Mouse (Mus musculus) right cerebral cortex, postnatal 4 days (tissue): ENCODE measurements at regions not wholly inside any gene's neighbourhood (a gene's known extent, or its start where the extent isn't known, plus 50 kb on each side); places are given as distances from the start of the nearest gene placed in this dataset.

Source experiments
- DNase-seq: peaks from one replicate; pipeline ENCODE4 v3.0.0-alpha.2; 2022

DNA sequence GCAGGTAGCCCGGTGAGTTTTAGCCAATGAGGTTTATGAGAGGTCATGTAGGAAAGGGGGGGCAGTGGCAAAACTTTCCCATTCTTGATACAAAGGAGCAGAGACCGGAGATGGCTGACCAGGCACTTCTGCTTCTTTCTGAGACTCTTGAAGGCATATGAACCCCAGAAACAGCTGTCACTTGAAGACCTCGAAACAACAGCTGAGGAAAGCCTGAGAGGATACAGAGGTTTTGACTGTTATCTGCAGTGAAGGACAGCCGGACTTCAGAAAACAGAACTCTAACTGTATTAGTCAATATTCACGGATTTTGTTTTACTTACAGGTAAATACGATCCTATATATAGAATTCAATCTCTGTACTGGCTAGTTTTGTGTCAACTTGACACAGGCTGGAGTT is 50.0 kb upstream of the Tiparp start:
- no peak for DNase-seq

GRCm38 (mm10) chr3:65477111-65477510 is 51.1 kb upstream of the Tiparp start:
- no peak for DNase-seq

GRCm38 (mm10) chr3:65476091-65476953 is 51.9 kb upstream of the Tiparp start:
- DNase-seq = no peak

DNA sequence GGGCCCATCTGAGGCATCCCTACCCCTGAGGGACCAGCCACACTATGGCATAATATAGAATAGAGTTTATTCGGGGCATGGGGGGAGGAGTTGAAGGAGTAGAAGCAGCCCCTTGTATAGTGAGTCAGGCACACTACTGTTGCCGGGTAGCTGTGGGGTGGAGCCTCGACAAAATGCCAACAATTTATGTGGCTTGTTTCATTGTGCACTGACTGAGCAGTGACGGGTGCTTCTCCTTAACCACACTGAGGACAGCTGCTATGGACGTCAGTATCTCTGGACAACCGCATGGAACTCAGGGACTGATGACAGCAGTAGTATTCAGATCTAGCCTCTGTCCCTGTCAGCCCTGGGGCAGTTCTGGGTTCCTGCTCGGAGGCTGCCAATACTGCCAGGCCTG is 53.6 kb upstream of the Tiparp start:
- no peak for DNase-seq

DNA sequence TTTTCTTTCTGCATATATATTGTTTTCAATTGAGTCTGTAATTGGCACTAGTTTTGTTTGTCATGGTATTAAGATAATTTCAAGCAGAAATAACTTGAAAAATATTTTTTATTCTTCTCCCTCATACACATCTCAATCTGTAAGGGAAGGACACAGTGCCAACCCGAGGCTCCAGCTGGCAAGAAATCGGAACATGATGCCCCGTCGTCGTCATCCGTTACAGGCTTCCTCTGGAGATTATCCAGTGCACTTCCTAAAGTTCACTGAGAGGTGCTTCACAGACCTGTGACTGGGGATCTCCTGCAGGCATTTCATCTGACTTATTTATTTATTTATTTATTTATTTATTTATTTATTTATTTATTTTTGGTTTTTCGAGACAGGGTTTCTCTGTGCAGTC is 56.4 kb upstream of the Tiparp start:
- no peak for DNase-seq

DNA sequence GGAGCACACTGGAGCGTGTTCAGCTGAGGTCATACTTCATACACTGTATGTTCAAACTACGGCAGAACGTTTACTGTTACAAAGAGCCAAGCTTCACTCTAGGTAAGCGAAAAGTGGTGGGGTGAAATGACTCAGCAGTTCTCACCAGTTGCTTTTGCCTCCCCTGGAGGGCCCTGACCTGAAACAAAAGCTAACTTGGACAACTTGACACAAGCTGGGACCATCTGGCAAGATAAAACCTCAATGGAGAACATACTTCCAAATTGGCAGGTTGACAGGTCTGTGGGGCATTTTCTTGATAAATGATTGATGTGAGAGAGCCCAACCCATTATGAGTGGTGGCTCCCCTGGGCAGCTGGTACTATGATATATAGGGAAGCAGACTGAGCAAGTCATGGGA is 59.0 kb upstream of the Tiparp start:
- no peak for DNase-seq

- DNase-seq = no peak
Measured at GRCm38 (mm10) chr3:65464769-65465168, 63.4 kb upstream of the Tiparp start.

- no peak for DNase-seq
Measured at GRCm38 (mm10) chr3:65460936-65461335, 67.3 kb upstream of the Tiparp start.

DNA sequence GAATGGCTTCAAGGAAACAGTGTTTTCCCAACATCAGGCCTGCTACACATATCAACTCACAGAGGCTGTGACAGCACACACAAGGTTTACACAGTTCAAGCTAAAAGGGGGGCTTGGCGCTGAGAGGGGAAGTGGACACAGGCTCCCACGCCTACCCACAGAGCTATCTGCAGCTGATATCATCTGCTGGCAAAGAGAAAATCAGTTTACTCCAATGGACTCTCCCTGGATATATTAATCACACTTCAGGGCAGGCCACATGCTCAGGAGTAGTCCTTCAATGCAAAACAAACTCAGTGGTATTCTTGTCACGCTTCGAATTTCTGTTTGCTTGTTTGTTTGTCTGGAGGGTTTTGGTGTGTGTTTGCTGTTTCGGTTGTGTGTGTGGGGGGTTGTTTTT is 67.3 kb upstream of the Ssr3 start:
- DNase-seq = no peak

- DNase-seq = no peak
Measured at GRCm38 (mm10) chr3:65457931-65458330, 65.5 kb upstream of the Ssr3 start.

DNA sequence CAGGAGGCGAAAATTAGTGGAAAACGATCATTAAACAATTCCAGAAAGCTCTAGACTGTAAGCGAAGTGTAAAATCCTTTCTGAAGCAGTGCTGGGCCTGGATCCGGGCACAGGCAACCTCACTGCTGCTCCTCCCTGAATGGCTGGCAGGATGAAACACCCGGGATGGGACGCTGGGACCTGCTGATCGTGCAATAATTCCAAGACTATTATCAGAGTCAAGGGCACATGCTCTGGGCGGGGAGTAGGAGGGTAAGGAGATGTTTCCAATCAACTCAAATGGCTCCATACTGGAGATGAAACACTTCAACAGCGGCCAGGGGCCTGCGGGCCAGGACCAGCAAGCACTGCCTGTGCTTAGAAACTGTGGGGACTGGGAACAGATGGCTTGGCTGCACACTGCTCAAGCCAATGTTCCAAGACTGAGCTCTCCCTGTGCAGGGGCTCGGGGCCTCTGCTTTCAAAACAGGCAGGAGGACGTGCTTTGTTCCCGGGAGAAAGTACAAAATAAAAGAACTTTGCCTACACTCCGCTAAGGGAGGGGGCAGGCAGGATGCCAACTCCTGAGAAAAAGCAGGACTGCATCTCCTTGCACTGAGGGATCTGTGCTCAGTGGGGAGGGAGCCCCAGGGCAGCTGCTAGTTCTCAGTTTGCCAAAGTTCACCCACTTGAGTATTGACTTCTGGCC is 63.3 kb upstream of the Ssr3 start:
- peak; percentile 59 for DNase-seq

- no peak for DNase-seq
Measured at GRCm38 (mm10) chr3:65454301-65454700, 61.9 kb upstream of the Ssr3 start.

DNA sequence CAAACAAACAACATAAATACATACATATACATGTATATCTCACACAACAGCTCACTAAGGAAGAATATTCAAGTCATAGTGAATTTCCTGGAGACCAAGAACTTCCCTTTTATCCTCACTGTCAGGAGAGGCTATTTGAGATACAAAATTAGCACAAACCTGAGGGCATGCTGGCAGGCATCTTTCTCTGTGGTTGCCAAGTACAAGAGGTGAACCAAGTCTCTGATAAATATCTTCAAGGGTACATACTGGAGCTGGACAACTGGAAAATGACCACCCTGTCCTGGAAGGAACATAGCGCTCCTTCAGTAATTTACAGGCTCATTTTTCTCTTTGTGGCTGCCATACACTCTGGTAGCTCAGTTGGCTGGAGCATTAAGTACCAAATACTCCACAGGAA is 56.8 kb upstream of the Ssr3 start:
- DNase-seq = no peak

GRCm38 (mm10) chr3:65443701-65444100 is 51.3 kb upstream of the Ssr3 start:
- DNase-seq = no peak

DNA sequence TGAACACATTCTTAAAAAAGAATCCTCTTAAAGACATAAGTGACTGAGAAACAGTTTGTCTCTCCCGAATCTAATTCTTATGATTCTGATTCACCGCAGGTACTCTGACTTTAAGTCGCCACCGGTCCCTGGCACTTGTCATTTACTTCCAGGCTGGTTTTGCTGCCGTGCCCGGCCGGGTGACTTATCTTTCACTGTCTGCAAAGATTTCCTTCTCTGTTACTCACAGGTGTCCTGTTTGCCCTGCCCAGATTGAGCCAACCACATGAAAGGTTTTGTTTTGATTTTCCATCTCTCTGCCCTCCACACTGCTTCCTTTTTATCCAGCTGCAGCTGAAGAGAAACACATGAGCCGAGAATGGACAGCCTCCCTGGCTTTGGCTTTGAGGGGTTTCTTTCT is 50.5 kb upstream of the Ssr3 start:
- DNase-seq = no peak

DNA sequence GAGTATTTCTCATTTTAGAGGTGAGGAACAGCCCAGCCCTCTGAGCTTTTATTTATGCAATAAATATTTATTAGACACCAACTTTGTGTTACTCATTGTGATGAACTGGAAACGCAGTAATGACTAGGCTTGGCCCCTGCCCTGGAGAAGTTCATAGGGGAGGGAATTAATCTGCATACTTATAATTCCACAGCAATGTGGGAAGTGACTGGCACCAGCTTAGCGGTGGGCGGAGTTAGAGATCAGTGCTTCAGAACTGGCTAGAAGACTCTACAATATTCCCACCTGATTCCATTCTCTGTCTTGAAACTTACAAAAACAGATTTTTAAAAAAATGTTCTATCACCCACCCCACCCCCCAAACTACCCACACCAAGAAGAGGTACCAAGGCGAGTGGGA is 49.8 kb upstream of the Ssr3 start:
- DNase-seq = no peak
